Mouse (Mus musculus) MEL (cell line): ENCODE data around the gene Aff3.

Source experiments
- CHD1 ChIP-seq: IDR thresholded peaks from 2 replicates; pipeline ENCODE4 v1.6.1; 2012; ENCODE audit warnings: low read depth, mild to moderate bottlenecking, inconsistent platforms, low read length, improper control_type of control experiment
- CTCF ChIP-seq, 3 experiments: IDR thresholded peaks in 2 of 3; conservative IDR thresholded peaks in 1 of 3; 2 replicates each; pipeline ENCODE4 v1.5.1; 2011 to 2012; ENCODE audit warnings: low read length in 3 of 3, low read depth in 2 of 3, mild to moderate bottlenecking in 2 of 3, improper control_type of control experiment in 1 of 3, inconsistent platforms in 1 of 3, mixed read lengths in 1 of 3, moderate library complexity in 1 of 3; ENCODE audit not compliant: control insufficient read depth in 1 of 3, insufficient read depth in 1 of 3, poor library complexity in 1 of 3, severe bottlenecking in 1 of 3
- MEF2A ChIP-seq: IDR thresholded peaks from 2 replicates; pipeline ENCODE4 v1.6.1; 2014; ENCODE audit warnings: low read depth, mild to moderate bottlenecking, inconsistent platforms, low read length, improper control_type of control experiment; ENCODE audit not compliant: poor library complexity, insufficient replicate concordance, severe bottlenecking; ENCODE audit errors: extremely low read depth
- MXI1 ChIP-seq: IDR thresholded peaks from 2 replicates; pipeline ENCODE4 v1.6.1; 2011; ENCODE audit warnings: mild to moderate bottlenecking, low read depth, low read length, improper control_type of control experiment
- MYC ChIP-seq: IDR thresholded peaks from 2 replicates; pipeline ENCODE4 v1.6.1; 2011; ENCODE audit warnings: low read depth, mild to moderate bottlenecking, low read length, improper control_type of control experiment, moderate library complexity
- RCOR1 ChIP-seq: IDR thresholded peaks from 2 replicates; pipeline ENCODE4 v1.6.1; 2012; ENCODE audit warnings: low read depth, mild to moderate bottlenecking, inconsistent platforms, low read length, improper control_type of control experiment
- TCF12 ChIP-seq: IDR thresholded peaks from 2 replicates; pipeline ENCODE4 v1.6.1; 2014; ENCODE audit warnings: low read depth, mild to moderate bottlenecking, inconsistent platforms, low read length, improper control_type of control experiment, moderate library complexity
- USF1 ChIP-seq: IDR thresholded peaks from 2 replicates; pipeline ENCODE4 v1.6.1; 2014; ENCODE audit warnings: low read depth, mild to moderate bottlenecking, inconsistent platforms, low read length, improper control_type of control experiment, moderate library complexity
- USF2 ChIP-seq, 2 experiments: IDR thresholded peaks; 2 replicates each; pipeline ENCODE4 v1.6.1; 2011 to 2012; ENCODE audit warnings: improper control_type of control experiment in 2 of 2, low read length in 2 of 2, borderline replicate concordance in 1 of 2, inconsistent platforms in 1 of 2, low read depth in 1 of 2, mild to moderate bottlenecking in 1 of 2; ENCODE audit not compliant: insufficient read depth in 1 of 2
- ZKSCAN1 ChIP-seq: IDR thresholded peaks from 2 replicates; pipeline ENCODE4 v1.6.1; 2012; ENCODE audit warnings: low read depth, mild to moderate bottlenecking, inconsistent platforms, low read length, improper control_type of control experiment, moderate library complexity

DNA sequence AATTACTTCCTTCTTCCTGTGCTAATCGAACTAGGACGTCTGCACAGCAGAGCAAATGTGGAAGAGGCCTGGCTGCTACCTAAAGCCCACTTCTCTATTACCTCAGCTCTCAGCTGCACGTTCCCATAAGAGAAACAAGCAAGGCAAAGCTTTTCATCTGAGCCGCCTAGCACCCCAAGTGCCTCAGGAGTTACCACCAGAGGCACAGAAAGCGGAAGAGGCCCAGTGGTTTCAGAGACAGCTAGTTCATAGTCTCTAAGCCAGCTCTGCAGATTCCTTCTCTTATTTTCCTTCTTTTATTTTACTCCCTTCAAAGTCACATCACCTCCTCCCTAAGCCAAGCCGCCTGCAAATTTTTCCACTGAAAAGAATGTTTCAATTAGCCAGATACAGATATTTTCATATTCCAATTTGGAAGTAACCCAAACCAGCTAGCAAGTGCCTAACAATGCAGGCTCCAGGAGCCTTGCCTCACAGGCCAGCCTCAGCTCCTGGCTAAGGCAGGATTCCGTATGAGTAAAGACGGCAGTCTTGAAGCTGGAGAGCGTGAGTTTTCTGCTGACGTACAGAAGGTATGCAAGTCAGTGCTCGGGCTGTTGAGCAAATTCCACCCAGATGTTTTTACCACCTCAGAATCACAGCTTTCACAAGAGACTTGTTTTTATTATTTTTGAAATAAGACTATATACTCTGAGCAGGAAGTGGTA lies 62.8 kb downstream of the Aff3 start:
- TF ChIP-seq CHD1 (no peak), CTCF (IDR thresholded peaks at IDR 0.05 in 2 of 3, conservative IDR thresholded peaks at IDR 0.05 in 1 of 3; ENCODE audit: control insufficient read depth in 1 of 3, insufficient read depth in 1 of 3, low read depth in 2 of 3, low read length in 3 of 3, poor library complexity in 1 of 3, severe bottlenecking in 1 of 3) (no peak), TCF12 (no peak), USF1 (no peak), MYC (no peak), MXI1 (no peak), RCOR1 (no peak), MEF2A (no peak), USF2 (IDR thresholded peaks at IDR 0.05; ENCODE audit: borderline replicate concordance in 1 of 2, insufficient read depth in 1 of 2, low read depth in 1 of 2, low read length in 2 of 2) (no peak), ZKSCAN1 (no peak)
